Mouse (Mus musculus) E14TG2a.4 (cell line): ENCODE data around the gene Dpp4.

Experiments
- CTCF ChIP-seq: conservative IDR thresholded peaks from 2 replicates; pipeline ENCODE4 v1.5.1; 2014; ENCODE audit warnings: low read length
- POU5F1 ChIP-seq: IDR thresholded peaks from 2 replicates; pipeline ENCODE4 v1.6.1; 2014; ENCODE audit warnings: low read length, borderline replicate concordance

GRCm38 (mm10) chr2:62341734-62342128 is 70.3 kb downstream of the Dpp4 start:
- no peak for TF ChIP-seq CTCF
- TF ChIP-seq POU5F1, result no peak
